Mouse (Mus musculus): ENCODE data around the gene Abcc4. TPM values are rescaled to one million over a fixed set of nuclear protein-coding genes. Genes with fewer than 3 reads are reported as not detected.

Abcc4 gene
- polyA plus RNA-seq, 1 experiment = 0.96 TPM

- TF ChIP-seq CTCF (IDR thresholded peaks at IDR 0.05; ENCODE audit: control insufficient read depth, insufficient read depth, insufficient replicate concordance, low read depth, low read length) = no peak
- no peak for TF ChIP-seq POLR2A (IDR thresholded peaks at IDR 0.05; ENCODE audit: control insufficient read depth, low read depth, low read length)
- Histone ChIP-seq H3K36me3 (ENCODE audit: control insufficient read depth, insufficient read depth, low read length) (no peaks in the 10 kb centered on the region), H3K4me1 (ENCODE audit: control insufficient read depth, insufficient read depth, low read length) (no peaks in the 10 kb centered on the region), H3K27me3 (ENCODE audit: control insufficient read depth, insufficient read depth, low read length) (no peaks in the 10 kb centered on the region), H3K27ac (ENCODE audit: control insufficient read depth, insufficient read depth, low read depth, low read length) (no peak overlapping the region), H3K4me3 (ENCODE audit: control insufficient read depth, low read depth, low read length) (no peak overlapping the region)
These were observed 128.1 kb downstream of the Abcc4 start for GRCm38 (mm10) chr14:118577895-118578294.

- no peaks in the 10 kb centered on the region for H3K36me3 ChIP-seq (ENCODE audit: control insufficient read depth, insufficient read depth, low read length)
- no peak for TF ChIP-seq CTCF (IDR thresholded peaks at IDR 0.05; ENCODE audit: control insufficient read depth, insufficient read depth, insufficient replicate concordance, low read depth, low read length)
- no peak for TF ChIP-seq POLR2A (IDR thresholded peaks at IDR 0.05; ENCODE audit: control insufficient read depth, low read depth, low read length)
- H3K27ac ChIP-seq (ENCODE audit: control insufficient read depth, insufficient read depth, low read depth, low read length) = no peak overlapping the region
- no peak overlapping the region for H3K4me3 ChIP-seq (ENCODE audit: control insufficient read depth, low read depth, low read length)
- no peaks in the 10 kb centered on the region for H3K4me1 ChIP-seq (ENCODE audit: control insufficient read depth, insufficient read depth, low read length)
- no peaks in the 10 kb centered on the region for H3K27me3 ChIP-seq (ENCODE audit: control insufficient read depth, insufficient read depth, low read length)
These were observed 133.3 kb downstream of the Abcc4 start for GRCm38 (mm10) chr14:118572688-118573245.

GRCm38 (mm10) chr14:118569586-118569985 is 136.4 kb downstream of the Abcc4 start:
- Histone ChIP-seq H3K4me3 (ENCODE audit: control insufficient read depth, low read depth, low read length) (no peak overlapping the region), H3K4me1 (ENCODE audit: control insufficient read depth, insufficient read depth, low read length) (no peaks in the 10 kb centered on the region), H3K27me3 (ENCODE audit: control insufficient read depth, insufficient read depth, low read length) (no peaks in the 10 kb centered on the region), H3K27ac (ENCODE audit: control insufficient read depth, insufficient read depth, low read depth, low read length) (no peak overlapping the region), H3K36me3 (ENCODE audit: control insufficient read depth, insufficient read depth, low read length) (no peaks in the 10 kb centered on the region)
- TF ChIP-seq CTCF (IDR thresholded peaks at IDR 0.05; ENCODE audit: control insufficient read depth, insufficient read depth, insufficient replicate concordance, low read depth, low read length) (no peak), POLR2A (IDR thresholded peaks at IDR 0.05; ENCODE audit: control insufficient read depth, low read depth, low read length) (no peak)

GRCm38 (mm10) chr14:118568116-118568673 is 137.8 kb downstream of the Abcc4 start:
- Histone ChIP-seq H3K27me3 (ENCODE audit: control insufficient read depth, insufficient read depth, low read length) (no peaks in the 10 kb centered on the region), H3K27ac (ENCODE audit: control insufficient read depth, insufficient read depth, low read depth, low read length) (no peak overlapping the region), H3K4me1 (ENCODE audit: control insufficient read depth, insufficient read depth, low read length) (no peaks in the 10 kb centered on the region), H3K36me3 (ENCODE audit: control insufficient read depth, insufficient read depth, low read length) (no peaks in the 10 kb centered on the region), H3K4me3 (ENCODE audit: control insufficient read depth, low read depth, low read length) (no peak overlapping the region)
- no peak for TF ChIP-seq CTCF (IDR thresholded peaks at IDR 0.05; ENCODE audit: control insufficient read depth, insufficient read depth, insufficient replicate concordance, low read depth, low read length)
- no peak for TF ChIP-seq POLR2A (IDR thresholded peaks at IDR 0.05; ENCODE audit: control insufficient read depth, low read depth, low read length)

- Histone ChIP-seq H3K4me1 (ENCODE audit: control insufficient read depth, insufficient read depth, low read length) (no peaks in the 10 kb centered on the region), H3K4me3 (ENCODE audit: control insufficient read depth, low read depth, low read length) (no peak overlapping the region), H3K27ac (ENCODE audit: control insufficient read depth, insufficient read depth, low read depth, low read length) (no peak overlapping the region), H3K36me3 (ENCODE audit: control insufficient read depth, insufficient read depth, low read length) (no peaks in the 10 kb centered on the region), H3K27me3 (ENCODE audit: control insufficient read depth, insufficient read depth, low read length) (no peaks in the 10 kb centered on the region)
- TF ChIP-seq CTCF (IDR thresholded peaks at IDR 0.05; ENCODE audit: control insufficient read depth, insufficient read depth, insufficient replicate concordance, low read depth, low read length) = no peak
- no peak for TF ChIP-seq POLR2A (IDR thresholded peaks at IDR 0.05; ENCODE audit: control insufficient read depth, low read depth, low read length)
These were observed 139.2 kb downstream of the Abcc4 start for GRCm38 (mm10) chr14:118566809-118567208.

GRCm38 (mm10) chr14:118566214-118566688 is 139.8 kb downstream of the Abcc4 start:
- Histone ChIP-seq H3K4me1 (ENCODE audit: control insufficient read depth, insufficient read depth, low read length) (no peaks in the 10 kb centered on the region), H3K4me3 (ENCODE audit: control insufficient read depth, low read depth, low read length) (no peak overlapping the region), H3K36me3 (ENCODE audit: control insufficient read depth, insufficient read depth, low read length) (no peaks in the 10 kb centered on the region), H3K27ac (ENCODE audit: control insufficient read depth, insufficient read depth, low read depth, low read length) (no peak overlapping the region), H3K27me3 (ENCODE audit: control insufficient read depth, insufficient read depth, low read length) (no peaks in the 10 kb centered on the region)
- TF ChIP-seq POLR2A (IDR thresholded peaks at IDR 0.05; ENCODE audit: control insufficient read depth, low read depth, low read length) (no peak), CTCF (IDR thresholded peaks at IDR 0.05; ENCODE audit: control insufficient read depth, insufficient read depth, insufficient replicate concordance, low read depth, low read length) (no peak)

GRCm38 (mm10) chr14:118565696-118566095 is 140.3 kb downstream of the Abcc4 start:
- H3K4me1 ChIP-seq (ENCODE audit: control insufficient read depth, insufficient read depth, low read length) = no peaks in the 10 kb centered on the region
- no peaks in the 10 kb centered on the region for H3K36me3 ChIP-seq (ENCODE audit: control insufficient read depth, insufficient read depth, low read length)
- TF ChIP-seq CTCF (IDR thresholded peaks at IDR 0.05; ENCODE audit: control insufficient read depth, insufficient read depth, insufficient replicate concordance, low read depth, low read length) = no peak
- TF ChIP-seq POLR2A (IDR thresholded peaks at IDR 0.05; ENCODE audit: control insufficient read depth, low read depth, low read length) = no peak
- H3K27ac ChIP-seq (ENCODE audit: control insufficient read depth, insufficient read depth, low read depth, low read length) = no peak overlapping the region
- no peak overlapping the region for H3K4me3 ChIP-seq (ENCODE audit: control insufficient read depth, low read depth, low read length)
- no peaks in the 10 kb centered on the region for H3K27me3 ChIP-seq (ENCODE audit: control insufficient read depth, insufficient read depth, low read length)

Measured in testis, adult 2 months (tissue).